24 mouse cellular contexts compared by ENCODE assay signal in the genomic region with DNA sequence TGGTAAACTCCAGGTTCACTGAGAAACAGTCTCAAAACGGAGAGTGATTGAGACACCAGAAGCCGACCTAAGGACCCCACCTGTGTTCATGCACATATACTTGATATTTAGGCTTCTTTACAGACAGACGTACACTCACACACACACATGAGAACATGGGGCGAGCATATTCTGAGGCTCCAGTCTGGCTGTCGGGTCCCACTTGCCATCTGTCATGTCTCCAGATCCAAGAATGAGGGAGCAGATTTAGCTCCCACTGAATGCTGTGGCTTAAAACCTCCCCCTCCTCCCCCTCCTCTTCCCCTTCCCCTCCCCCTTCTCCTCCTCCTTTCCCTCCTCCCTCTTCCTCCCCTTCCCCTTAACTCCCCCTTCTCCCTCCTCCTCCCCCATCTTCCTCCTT.
DNase-seq lines count a peak whose midpoint lies in the region; ATAC-seq and TF ChIP-seq lines count a peak whose summit lies in the region.
"Had no signal": no experiment of that assay in that cellular context is flagged by ENCODE, and none has a peak within 500 bp of the region (broad histone marks: within the 10 kb centered on the region; RNA-seq: fewer than 3 reads in every experiment).

No protein-coding gene starts in this region.

- H3K4me2 ChIP-seq in forebrain, embryonic 15.5 days (replicated peaks) = no peak overlapping the region
- no peak overlapping the region for H3K4me2 ChIP-seq in heart, embryonic 11.5 days
- H3K4me2 ChIP-seq in hindbrain, embryonic 11.5 days (replicated peaks; ENCODE audit: low read depth, low read length) = no peak overlapping the region
- H3K4me2 ChIP-seq: embryonic facial prominence, embryonic 12.5 days; limb, embryonic 12.5 days; liver, embryonic 11.5 days had no signal

- no peaks in the 10 kb centered on the region for H3K36me3 ChIP-seq in forebrain, embryonic 15.5 days
- H3K36me3 ChIP-seq in forebrain, embryonic 10.5 days (replicated peaks) = no peaks in the 10 kb centered on the region
- H3K36me3 ChIP-seq in heart, embryonic 11.5 days (ENCODE audit: control insufficient read depth, insufficient read depth, low read length) = no peaks in the 10 kb centered on the region
- H3K36me3 ChIP-seq in hindbrain, embryonic 11.5 days (ENCODE audit: control insufficient read depth, insufficient read depth, low read length) = no peaks in the 10 kb centered on the region
- H3K36me3 ChIP-seq: embryonic facial prominence, embryonic 12.5 days; heart, embryonic 10.5 days; limb, embryonic 12.5 days; midbrain, embryonic 10.5 days had no signal

- H3K9me3 ChIP-seq in forebrain, embryonic 15.5 days = no peaks in the 10 kb centered on the region
- no peaks in the 10 kb centered on the region for H3K9me3 ChIP-seq in forebrain, embryonic 10.5 days
- H3K9me3 ChIP-seq in heart, embryonic 11.5 days (replicated peaks; ENCODE audit: control insufficient read depth, low read length) = no peaks in the 10 kb centered on the region
- no peaks in the 10 kb centered on the region for H3K9me3 ChIP-seq in hindbrain, embryonic 11.5 days (ENCODE audit: control insufficient read depth, low read length)
- H3K9me3 ChIP-seq: embryonic facial prominence, embryonic 12.5 days; heart, embryonic 10.5 days; limb, embryonic 12.5 days; midbrain, embryonic 10.5 days had no signal

- no peak for TF ChIP-seq CTCF in brain, embryonic 14.5 days (IDR thresholded peaks at IDR 0.05; ENCODE audit: borderline replicate concordance, extremely low read depth, insufficient read depth, insufficient read length)

- no peaks in the 10 kb centered on the region for H3K27me3 ChIP-seq in forebrain, embryonic 15.5 days
- H3K27me3 ChIP-seq in forebrain, embryonic 10.5 days (ENCODE audit: poor library complexity, severe bottlenecking) = peaks cover 16% of the 10 kb centered on the region
- no peaks in the 10 kb centered on the region for H3K27me3 ChIP-seq in heart, embryonic 11.5 days (ENCODE audit: control insufficient read depth, insufficient read depth, low read length)
- no peaks in the 10 kb centered on the region for H3K27me3 ChIP-seq in hindbrain, embryonic 11.5 days (ENCODE audit: control insufficient read depth, insufficient read depth, low read length)
- H3K27me3 ChIP-seq: embryonic facial prominence, embryonic 12.5 days; limb, embryonic 12.5 days had no signal

- WGBS in forebrain, embryonic 15.5 days = 44% methylated on average over 5 of the region's 5 CpGs
- WGBS in forebrain, embryonic 10.5 days = 78% methylated on average over 5 of the region's 5 CpGs
- WGBS in heart, embryonic 11.5 days (ENCODE audit: insufficient replicate concordance) = 73% methylated on average over 5 of the region's 5 CpGs
- WGBS in hindbrain, embryonic 11.5 days = 62% methylated on average over 5 of the region's 5 CpGs

- peak; percentile 79 for ATAC-seq in forebrain, embryonic 15.5 days (replicated peaks)
- ATAC-seq in heart, embryonic 11.5 days (replicated peaks; ENCODE audit: insufficient number of reproducible peaks, low FRiP score, low TSS enrichment) = no peak
- ATAC-seq in hindbrain, embryonic 11.5 days (ENCODE audit: low FRiP score) = no peak
- ATAC-seq: hindbrain, postnatal 0 days; intestine, embryonic 16.5 days; liver, postnatal 0 days; lung, postnatal 0 days had no signal

- TF ChIP-seq POLR2A in brain, embryonic 14.5 days (IDR thresholded peaks at IDR 0.05; ENCODE audit: borderline replicate concordance, extremely low read depth, insufficient read depth, insufficient read length, poor library complexity, severe bottlenecking) = no peak

- peak overlapping the region; percentile 61 for H3K27ac ChIP-seq in forebrain, embryonic 15.5 days (replicated peaks)
- H3K27ac ChIP-seq in forebrain, embryonic 10.5 days = no peak overlapping the region
- no peak overlapping the region for H3K27ac ChIP-seq in heart, embryonic 11.5 days (ENCODE audit: low read depth, low read length)
- H3K27ac ChIP-seq in hindbrain, embryonic 11.5 days (ENCODE audit: low read depth, low read length) = no peak overlapping the region
- H3K27ac ChIP-seq: embryonic facial prominence, embryonic 12.5 days; heart, embryonic 10.5 days; hindbrain, postnatal 0 days; limb, embryonic 12.5 days; midbrain, embryonic 10.5 days had no signal

- no peak overlapping the region for H3K4me3 ChIP-seq in forebrain, embryonic 15.5 days
- no peak overlapping the region for H3K4me3 ChIP-seq in forebrain, embryonic 10.5 days
- H3K4me3 ChIP-seq in heart, embryonic 11.5 days (ENCODE audit: low read depth, low read length) = no peak overlapping the region
- no peak overlapping the region for H3K4me3 ChIP-seq in hindbrain, embryonic 11.5 days (ENCODE audit: low read depth, low read length)
- H3K4me3 ChIP-seq: embryonic facial prominence, embryonic 12.5 days; erythroblast, embryonic 14.5 days; heart, embryonic 10.5 days; limb, embryonic 12.5 days; midbrain, embryonic 10.5 days had no signal

- no peak for DNase-seq in forebrain, embryonic 10.5 days (ENCODE audit: extremely low spot score, low spot score)
- peak; percentile 43 to 57 for DNase-seq in layer of hippocampus, adult 8-10 months (ENCODE audit: low spot score in 2 of 2)
- no peak for DNase-seq in layer of hippocampus, postnatal 10 days (ENCODE audit: low spot score in 2 of 2)
- DNase-seq in brain, adult 2 months (ENCODE audit: low read depth, low spot score) = peak; percentile 61
- peak; percentile 88 for DNase-seq in brain, embryonic 14.5 days (ENCODE audit: low read depth)
- no peak for DNase-seq in hindbrain, embryonic 11.5 days (ENCODE audit: low spot score)
- DNase-seq: adrenal gland, adult 8-10 months; cerebellum, adult 9-11 months; gastrocnemius, postnatal 10 days; kidney, adult 9 months; kidney, postnatal 36 days; liver, postnatal 0 days; thymus, postnatal 25 days had no signal

- peaks cover 24% of the 10 kb centered on the region for H3K4me1 ChIP-seq in forebrain, embryonic 15.5 days
- H3K4me1 ChIP-seq in forebrain, embryonic 10.5 days = peaks cover 31% of the 10 kb centered on the region
- H3K4me1 ChIP-seq in heart, embryonic 11.5 days (ENCODE audit: control insufficient read depth, insufficient read depth, low read length) = no peaks in the 10 kb centered on the region
- peaks cover 2% of the 10 kb centered on the region; the same call in 1 of the 2 replicates for H3K4me1 ChIP-seq in hindbrain, embryonic 11.5 days (replicated peaks; ENCODE audit: control insufficient read depth, insufficient read depth, low read length)

- no peak overlapping the region for H3K9ac ChIP-seq in forebrain, embryonic 15.5 days (replicated peaks)
- H3K9ac ChIP-seq in heart, embryonic 11.5 days (ENCODE audit: low read depth, low read length) = no peak overlapping the region
- no peak overlapping the region for H3K9ac ChIP-seq in hindbrain, embryonic 11.5 days (ENCODE audit: low read depth, low read length)
- H3K9ac ChIP-seq: embryonic facial prominence, embryonic 12.5 days; limb, embryonic 12.5 days; liver, postnatal 0 days had no signal

Comparison
In these comparisons a context has a peak if more than half of its experiments do, and no peak if none do; other contexts are left out.
1. DNase-seq: peak in layer of hippocampus, adult 8-10 months (2 of 2), brain, adult 2 months (single experiment) and brain, embryonic 14.5 days (single experiment); none in forebrain, embryonic 10.5 days (single experiment), layer of hippocampus, postnatal 10 days (0 of 2) and hindbrain, embryonic 11.5 days (single experiment).